Mouse (Mus musculus): ENCODE results near the gene Vmn1r28. TPM values are rescaled to one million over a fixed set of nuclear protein-coding genes. Genes with fewer than 3 reads are reported as not detected.
"Not testable (repeated sequence)": the region's sequence is repeated elsewhere in the genome, so short reads cannot be mapped to it uniquely, and the experiment has no call there.

Gene Vmn1r28
- not detected in 2 replicates for polyA plus RNA-seq (2015; fragmentation: Nextera tagmentation; extraction: Ambion mirVana)

DNA sequence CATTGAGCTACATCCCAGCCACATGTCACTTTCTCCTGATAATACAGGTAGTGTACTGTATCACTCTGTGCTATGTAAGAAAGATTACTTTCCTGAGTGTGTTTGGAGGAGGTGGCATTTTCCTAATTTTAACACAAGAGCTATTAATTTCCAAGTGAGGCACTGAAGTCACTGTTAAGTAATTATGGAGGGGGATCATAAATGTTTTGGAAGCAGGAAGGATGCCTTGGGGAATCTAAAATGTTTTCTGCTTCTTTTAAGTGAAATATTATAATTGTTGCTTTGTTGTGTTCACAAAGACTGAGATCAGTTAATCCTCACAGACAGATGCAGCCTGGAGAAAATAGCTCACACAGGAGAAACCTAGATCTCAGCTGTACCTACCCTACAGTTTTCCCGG, at the start of gene Vmn1r28:
Vmn1r28 (plus strand) TSS at position 301 of the 400 bp plus-strand sequence.
- no peak within 1 kb of the TSS for H3K9ac ChIP-seq (ENCODE audit: low read depth, low read length)
- H3K36me3 ChIP-seq (ENCODE audit: control insufficient read depth, insufficient read depth, low read length): no peaks in the 10 kb centered on the region
- no peak within 1 kb of the TSS for H3K4me3 ChIP-seq (ENCODE audit: low read depth, low read length)
- H3K4me1 ChIP-seq (ENCODE audit: control insufficient read depth, insufficient read depth, low read length): no peaks in the 10 kb centered on the region
- H3K9me3 ChIP-seq (replicated peaks; ENCODE audit: control insufficient read depth, low read length, poor library complexity, severe bottlenecking): no peaks in the 10 kb centered on the region
- no peak within 1 kb of the TSS for H3K27ac ChIP-seq (ENCODE audit: low read length)
- H3K4me2 ChIP-seq (ENCODE audit: low read length): no peak within 1 kb of the TSS
- H3K27me3 ChIP-seq (ENCODE audit: control insufficient read depth, insufficient read depth, low read depth, low read length): no peaks in the 10 kb centered on the region
- no peak for ATAC-seq
- WGBS: 100% methylated on average over 1 of the region's 1 CpGs

DNA sequence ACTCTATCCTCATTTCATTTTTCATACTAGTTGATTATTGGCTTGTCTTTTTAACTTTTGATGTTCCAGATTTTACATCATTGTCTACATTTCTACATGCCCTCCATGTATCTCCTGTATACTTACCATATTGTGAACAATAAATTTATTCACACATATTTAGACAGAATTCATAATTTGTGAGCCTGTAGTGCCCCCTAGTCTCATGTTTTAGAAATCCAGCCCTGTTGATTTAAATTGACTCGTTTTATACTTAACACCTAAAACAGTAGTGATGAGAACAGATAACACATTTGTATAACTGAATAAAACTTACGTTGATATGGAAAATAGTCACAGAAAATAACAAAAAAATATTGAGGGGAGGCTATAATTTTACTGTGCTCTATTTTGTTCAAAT, 45.7 kb upstream of the Vmn1r28 start:
- H3K9me3 ChIP-seq (replicated peaks; ENCODE audit: control insufficient read depth, low read length, poor library complexity, severe bottlenecking): no peaks in the 10 kb centered on the region
- H3K4me3 ChIP-seq (ENCODE audit: low read depth, low read length): no peak overlapping the region
- WGBS: 77% methylated on average over 2 of the region's 2 CpGs
- no peak overlapping the region for H3K27ac ChIP-seq (ENCODE audit: low read length)
- H3K27me3 ChIP-seq (ENCODE audit: control insufficient read depth, insufficient read depth, low read depth, low read length): no peaks in the 10 kb centered on the region
- no peaks in the 10 kb centered on the region for H3K4me1 ChIP-seq (ENCODE audit: control insufficient read depth, insufficient read depth, low read length)
- no peaks in the 10 kb centered on the region for H3K36me3 ChIP-seq (ENCODE audit: control insufficient read depth, insufficient read depth, low read length)
- ATAC-seq: no peak
- H3K9ac ChIP-seq (ENCODE audit: low read depth, low read length): no peak overlapping the region
- H3K4me2 ChIP-seq (ENCODE audit: low read length): no peak overlapping the region

DNA sequence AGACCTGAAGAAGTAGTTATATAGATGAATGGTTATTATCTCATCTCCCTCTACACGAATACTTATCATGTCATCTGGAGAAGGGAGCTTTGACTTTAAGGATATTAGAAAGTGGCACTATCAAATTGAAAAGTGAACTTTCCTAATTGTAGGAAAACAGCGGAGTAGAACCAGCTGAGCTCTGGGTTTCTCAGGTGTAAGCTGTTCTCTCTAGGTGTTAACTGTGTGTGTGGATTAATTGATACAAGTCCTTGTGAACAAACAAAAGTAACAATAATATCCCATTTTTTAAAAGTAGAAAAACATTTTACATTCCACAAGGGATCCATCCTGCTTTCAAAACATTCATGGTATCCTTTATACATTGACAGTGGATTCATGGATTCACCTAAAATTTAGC, 43.1 kb upstream of the Vmn1r28 start, which contains the start of gene Vmn1r27:
Vmn1r27 (minus strand) TSS at position 101 of the 400 bp plus-strand sequence.
- Histone ChIP-seq H3K9me3 (replicated peaks; ENCODE audit: control insufficient read depth, low read length, poor library complexity, severe bottlenecking) (no peaks in the 10 kb centered on the region), H3K27ac (ENCODE audit: low read length) (no peak within 1 kb of the TSS), H3K9ac (ENCODE audit: low read depth, low read length) (no peak within 1 kb of the TSS), H3K36me3 (ENCODE audit: control insufficient read depth, insufficient read depth, low read length) (no peaks in the 10 kb centered on the region), H3K4me3 (ENCODE audit: low read depth, low read length) (no peak within 1 kb of the TSS), H3K27me3 (ENCODE audit: control insufficient read depth, insufficient read depth, low read depth, low read length) (no peaks in the 10 kb centered on the region), H3K4me2 (ENCODE audit: low read length) (no peak within 1 kb of the TSS), H3K4me1 (ENCODE audit: control insufficient read depth, insufficient read depth, low read length) (no peaks in the 10 kb centered on the region)
- no peak for ATAC-seq
- 80% methylated on average over 2 of the region's 2 CpGs for WGBS

DNA sequence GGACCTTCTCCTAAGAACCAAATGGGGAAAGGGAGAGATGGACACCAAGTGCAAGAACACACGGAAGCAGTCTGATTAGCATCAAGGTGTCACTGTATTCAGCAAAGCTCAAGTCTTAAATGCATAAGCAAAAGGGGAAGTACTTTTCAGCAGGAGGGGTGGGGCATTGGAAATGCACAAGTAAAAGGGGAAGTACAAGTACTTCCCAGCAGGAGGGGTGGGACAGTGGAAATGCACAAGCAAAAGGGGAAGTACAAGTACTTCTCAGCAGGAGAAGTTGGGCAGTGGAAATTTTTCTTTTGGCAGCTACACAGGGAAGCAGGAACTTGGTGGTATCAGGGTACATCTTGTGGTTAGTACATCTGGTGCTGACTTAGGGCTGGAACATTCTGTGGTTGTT, 17.8 kb downstream of the Vmn1r28 start:
- not testable (repeated sequence) for H3K4me2 ChIP-seq (ENCODE audit: low read length); H3K27ac ChIP-seq (ENCODE audit: low read length); H3K4me1 ChIP-seq (ENCODE audit: control insufficient read depth, insufficient read depth, low read length); H3K36me3 ChIP-seq (ENCODE audit: control insufficient read depth, insufficient read depth, low read length); H3K4me3 ChIP-seq (ENCODE audit: low read depth, low read length); ATAC-seq; H3K27me3 ChIP-seq (ENCODE audit: control insufficient read depth, insufficient read depth, low read depth, low read length); H3K9ac ChIP-seq (ENCODE audit: low read depth, low read length); H3K9me3 ChIP-seq (replicated peaks; ENCODE audit: control insufficient read depth, low read length, poor library complexity, severe bottlenecking)
- 95% methylated on average over 1 of the region's 1 CpGs for WGBS

DNA sequence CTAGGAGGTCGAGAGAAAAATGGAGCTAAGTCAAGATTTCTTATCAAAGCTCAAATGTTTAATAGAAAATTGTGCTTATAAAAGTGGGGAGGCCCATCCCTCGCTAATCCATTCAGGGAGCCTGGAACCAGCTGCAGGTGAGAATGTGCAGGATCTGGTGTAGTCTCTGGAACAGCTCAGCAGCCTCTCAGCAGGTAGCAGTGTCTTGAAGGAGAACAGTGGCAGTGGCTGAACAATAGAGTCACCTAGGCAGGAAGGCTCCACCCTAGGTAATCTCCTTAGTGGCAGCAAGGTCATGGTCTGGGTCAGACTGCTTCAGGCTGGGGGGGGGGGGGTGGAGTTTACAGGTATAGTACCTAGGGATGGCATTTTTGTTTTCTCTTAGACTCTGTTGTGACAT, 30.4 kb downstream of the Vmn1r28 start:
- H3K4me1 ChIP-seq (ENCODE audit: control insufficient read depth, insufficient read depth, low read length): no peaks in the 10 kb centered on the region
- H3K27ac ChIP-seq (ENCODE audit: low read length): no peak overlapping the region
- H3K4me2 ChIP-seq (ENCODE audit: low read length): no peak overlapping the region
- H3K36me3 ChIP-seq (ENCODE audit: control insufficient read depth, insufficient read depth, low read length): no peaks in the 10 kb centered on the region
- no peaks in the 10 kb centered on the region for H3K9me3 ChIP-seq (replicated peaks; ENCODE audit: control insufficient read depth, low read length, poor library complexity, severe bottlenecking)
- no peaks in the 10 kb centered on the region for H3K27me3 ChIP-seq (ENCODE audit: control insufficient read depth, insufficient read depth, low read depth, low read length)
- H3K9ac ChIP-seq (ENCODE audit: low read depth, low read length): no peak overlapping the region
- ATAC-seq: no peak
- no peak overlapping the region for H3K4me3 ChIP-seq (ENCODE audit: low read depth, low read length)
- 67% methylated on average over 2 of the region's 2 CpGs for WGBS

DNA sequence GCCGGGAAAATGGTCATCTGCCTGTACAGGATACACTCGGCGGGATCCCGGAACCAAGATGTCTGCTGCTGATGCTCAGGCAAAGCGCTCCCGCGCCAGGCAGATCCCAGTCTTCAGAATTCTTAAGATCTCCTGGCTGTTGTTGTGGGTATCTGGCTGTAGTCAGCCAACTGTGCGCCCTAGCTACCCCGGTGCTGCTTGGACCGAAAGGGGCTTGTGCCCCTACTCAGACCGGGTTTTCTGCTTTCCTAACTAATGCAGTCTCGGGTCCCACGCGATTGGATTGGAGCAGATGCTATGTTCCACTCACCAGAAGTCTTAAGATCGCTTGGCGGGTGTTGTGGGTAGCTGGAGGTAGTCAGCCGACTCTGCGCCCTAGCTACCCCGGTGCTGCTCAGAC, 36.7 kb downstream of the Vmn1r28 start:
- H3K4me2 ChIP-seq (ENCODE audit: low read length); H3K9me3 ChIP-seq (replicated peaks; ENCODE audit: control insufficient read depth, low read length, poor library complexity, severe bottlenecking); ATAC-seq; H3K27ac ChIP-seq (ENCODE audit: low read length); H3K9ac ChIP-seq (ENCODE audit: low read depth, low read length); H3K27me3 ChIP-seq (ENCODE audit: control insufficient read depth, insufficient read depth, low read depth, low read length); H3K36me3 ChIP-seq (ENCODE audit: control insufficient read depth, insufficient read depth, low read length); H3K4me1 ChIP-seq (ENCODE audit: control insufficient read depth, insufficient read depth, low read length); H3K4me3 ChIP-seq (ENCODE audit: low read depth, low read length): not testable (repeated sequence)
- 89% methylated on average over 19 of the region's 19 CpGs for WGBS

DNA sequence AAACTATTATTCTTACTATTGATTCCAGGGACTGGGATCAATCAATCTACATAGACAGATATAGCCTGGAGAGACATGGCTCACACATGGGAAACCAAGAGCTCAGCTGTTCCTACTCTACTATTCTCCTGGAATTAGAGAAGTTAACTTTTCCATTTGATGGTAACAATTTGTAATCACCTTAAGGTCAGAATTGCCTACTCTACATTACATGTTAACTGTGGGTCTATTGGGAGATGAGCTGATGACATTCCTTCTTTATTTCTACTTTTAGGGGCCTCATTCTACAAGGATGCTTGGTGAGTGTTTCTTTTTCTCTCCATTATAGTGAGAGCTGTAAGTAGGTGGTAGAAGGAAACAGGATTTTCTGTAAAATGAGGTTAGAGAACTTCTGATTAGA, 39.4 kb downstream of the Vmn1r28 start, which contains the start of gene Vmn1r29:
Vmn1r29 (plus strand) TSS at position 301 of the 400 bp plus-strand sequence.
- H3K36me3 ChIP-seq (ENCODE audit: control insufficient read depth, insufficient read depth, low read length): no peaks in the 10 kb centered on the region
- no peaks in the 10 kb centered on the region for H3K4me1 ChIP-seq (ENCODE audit: control insufficient read depth, insufficient read depth, low read length)
- no peaks in the 10 kb centered on the region for H3K9me3 ChIP-seq (replicated peaks; ENCODE audit: control insufficient read depth, low read length, poor library complexity, severe bottlenecking)
- H3K4me2 ChIP-seq (ENCODE audit: low read length): no peak within 1 kb of the TSS
- ATAC-seq: no peak
- no peak within 1 kb of the TSS for H3K27ac ChIP-seq (ENCODE audit: low read length)
- H3K9ac ChIP-seq (ENCODE audit: low read depth, low read length): no peak within 1 kb of the TSS
- no peak within 1 kb of the TSS for H3K4me3 ChIP-seq (ENCODE audit: low read depth, low read length)
- no peaks in the 10 kb centered on the region for H3K27me3 ChIP-seq (ENCODE audit: control insufficient read depth, insufficient read depth, low read depth, low read length)

Other genes with a start within 250 kb of the Vmn1r28 start
- not detected in 2 replicates for gene Vmn1r26, start 246.9 kb upstream of the Vmn1r28 start, polyA plus RNA-seq (2015; fragmentation: Nextera tagmentation; extraction: Ambion mirVana)
- gene Vmn1r27, start 43.2 kb upstream of the Vmn1r28 start, polyA plus RNA-seq (2015; fragmentation: Nextera tagmentation; extraction: Ambion mirVana): not detected in 2 replicates
- not detected in 2 replicates for gene Vmn1r29, start 39.5 kb downstream of the Vmn1r28 start, polyA plus RNA-seq (2015; fragmentation: Nextera tagmentation; extraction: Ambion mirVana)
- gene Vmn1r30, start 181.3 kb downstream of the Vmn1r28 start, polyA plus RNA-seq (2015; fragmentation: Nextera tagmentation; extraction: Ambion mirVana): not detected in 2 replicates
- gene Vmn1r31, start 213.3 kb downstream of the Vmn1r28 start, polyA plus RNA-seq (2015; fragmentation: Nextera tagmentation; extraction: Ambion mirVana): not detected in 2 replicates

Measured in midbrain, embryonic 16.5 days (tissue).